Mouse (Mus musculus) midbrain, embryonic 12.5 days (tissue): ENCODE measurements around the gene Lrrc4b. TPM values are rescaled to one million over a fixed set of nuclear protein-coding genes. Genes with fewer than 3 reads are reported as not detected.

Source experiments
- ATAC-seq: fragments of 200-750 bp; cut with Nextera tagmentation; 2 replicates; pipeline ENCODE4 v1.8.0; 2017; ENCODE audit warnings: low read depth, moderate TSS enrichment, moderate library complexity; ENCODE audit not compliant: low FRiP score
- H3K27ac ChIP-seq: fragments of 300-500 bp; sonication (generic); replicated peaks from 2 replicates; pipeline ENCODE4 v1.5.1; 2016; ENCODE audit warnings: mild to moderate bottlenecking
- H3K27me3 ChIP-seq: fragments of 300-500 bp; sonication (generic); 2 replicates; pipeline ENCODE4 v1.6.1; 2016; ENCODE audit warnings: mild to moderate bottlenecking
- H3K36me3 ChIP-seq: fragments of 300-500 bp; sonication (generic); 2 replicates; pipeline ENCODE4 v1.6.1; 2016
- H3K4me1 ChIP-seq: fragments of 300-500 bp; sonication (generic); 2 replicates; pipeline ENCODE4 v1.6.1; 2016
- H3K4me2 ChIP-seq: fragments of 300-500 bp; sonication (generic); replicated peaks from 2 replicates; pipeline ENCODE4 v1.6.1; 2016; ENCODE audit warnings: mild to moderate bottlenecking, moderate library complexity
- H3K4me3 ChIP-seq: fragments of 300-500 bp; sonication (generic); 2 replicates; pipeline ENCODE4 v1.5.1; 2016; ENCODE audit warnings: mild to moderate bottlenecking
- H3K9ac ChIP-seq: fragments of 300-500 bp; sonication (generic); replicated peaks from 2 replicates; pipeline ENCODE4 v1.6.1; 2016; ENCODE audit warnings: mild to moderate bottlenecking, moderate library complexity
- H3K9me3 ChIP-seq: fragments of 300-500 bp; sonication (generic); 2 replicates; pipeline ENCODE4 v1.6.1; 2016; ENCODE audit warnings: mild to moderate bottlenecking
- WGBS: fragments of 180-500 bp; shearing (Covaris S2); methylation state at CpG from one replicate; pipeline ENCODE4 v1.1.7; 2016; 5-methylcytosine and 5-hydroxymethylcytosine counted together
- polyA plus RNA-seq: library from polyadenylated mRNA; unstranded; fragments of >200 nt; fragmentation: Nextera tagmentation; extraction: Ambion mirVana; gene quantifications from 2 replicates; pipeline ENCODE4 v1.2.1, GENCODE M21; 2016

The Lrrc4b gene
- polyA plus RNA-seq, 1 experiment from 2014 or later = 12.0 TPM

- 86% methylated on average over 1 of the region's 1 CpGs for WGBS
- H3K36me3 ChIP-seq = peaks cover 82% of the 10 kb centered on the region
Observed at GRCm38 (mm10) chr7:44456302-44456701, 27.5 kb downstream of the Lrrc4b start.

GRCm38 (mm10) chr7:44460067-44460466 lies 31.2 kb downstream of the Lrrc4b start:
- no peak for ATAC-seq
- WGBS = 80% methylated on average over 6 of the region's 6 CpGs
- Histone ChIP-seq H3K27me3 (peaks cover 29% of the 10 kb centered on the region), H3K4me2 (no peak overlapping the region), H3K4me3 (no peak overlapping the region), H3K4me1 (peaks cover 28% of the 10 kb centered on the region), H3K9ac (no peak overlapping the region), H3K36me3 (peaks cover 84% of the 10 kb centered on the region), H3K27ac (no peak overlapping the region), H3K9me3 (no peaks in the 10 kb centered on the region)

More at GRCm38 (mm10) chr7:44456302-44456701, 27.5 kb downstream of the Lrrc4b start:
- no peak overlapping the region for H3K4me3 ChIP-seq
- no peak overlapping the region for H3K27ac ChIP-seq
- ATAC-seq = no peak
- peaks cover 19% of the 10 kb centered on the region; the same call in 1 of the 2 replicates for H3K4me1 ChIP-seq
- H3K9me3 ChIP-seq = no peaks in the 10 kb centered on the region
- no peak overlapping the region for H3K9ac ChIP-seq
- H3K27me3 ChIP-seq = peaks cover 13% of the 10 kb centered on the region
- H3K4me2 ChIP-seq = no peak overlapping the region

GRCm38 (mm10) chr7:44460767-44461502 lies 32.1 kb downstream of the Lrrc4b start:
- peaks cover 29% of the 10 kb centered on the region for H3K27me3 ChIP-seq
- no peak overlapping the region for H3K9ac ChIP-seq
- peaks cover 34% of the 10 kb centered on the region for H3K4me1 ChIP-seq
- 82% methylated on average over 31 of the region's 31 CpGs for WGBS
- no peak overlapping the region for H3K4me3 ChIP-seq
- no peak overlapping the region for H3K4me2 ChIP-seq
- no peak overlapping the region for H3K27ac ChIP-seq
- no peak for ATAC-seq
- H3K36me3 ChIP-seq = peaks cover 76% of the 10 kb centered on the region
- no peaks in the 10 kb centered on the region for H3K9me3 ChIP-seq

GRCm38 (mm10) chr7:44461503-44462217 lies 32.8 kb downstream of the Lrrc4b start:
- H3K4me3 ChIP-seq = no peak overlapping the region
- H3K9ac ChIP-seq = no peak overlapping the region
- no peaks in the 10 kb centered on the region for H3K9me3 ChIP-seq
- 73% methylated on average over 57 of the region's 57 CpGs for WGBS
- no peak overlapping the region for H3K4me2 ChIP-seq
- H3K4me1 ChIP-seq = peaks cover 36% of the 10 kb centered on the region
- peaks cover 29% of the 10 kb centered on the region for H3K27me3 ChIP-seq
- H3K27ac ChIP-seq = no peak overlapping the region
- peaks cover 69% of the 10 kb centered on the region for H3K36me3 ChIP-seq
- no peak for ATAC-seq

GRCm38 (mm10) chr7:44462218-44463055 lies 33.6 kb downstream of the Lrrc4b start:
- 29% methylated on average over 76 of the region's 77 CpGs for WGBS
- peaks cover 44% of the 10 kb centered on the region for H3K4me1 ChIP-seq
- ATAC-seq = no peak
- no peak overlapping the region for H3K4me3 ChIP-seq
- H3K9me3 ChIP-seq = no peaks in the 10 kb centered on the region
- peaks cover 29% of the 10 kb centered on the region for H3K27me3 ChIP-seq
- no peak overlapping the region for H3K9ac ChIP-seq
- H3K36me3 ChIP-seq = peaks cover 61% of the 10 kb centered on the region
- no peak overlapping the region for H3K4me2 ChIP-seq
- no peak overlapping the region for H3K27ac ChIP-seq

- Histone ChIP-seq H3K36me3 (peaks cover 55% of the 10 kb centered on the region), H3K4me3 (no peak overlapping the region), H3K9ac (no peak overlapping the region), H3K27me3 (peaks cover 29% of the 10 kb centered on the region), H3K27ac (no peak overlapping the region), H3K9me3 (no peaks in the 10 kb centered on the region), H3K4me2 (no peak overlapping the region), H3K4me1 (peaks cover 44% of the 10 kb centered on the region)
- no peak for ATAC-seq
- WGBS = 45% methylated on average over 8 of the region's 8 CpGs
Observed at GRCm38 (mm10) chr7:44463056-44463425, 34.2 kb downstream of the Lrrc4b start.

- H3K4me2 ChIP-seq = no peak overlapping the region
Observed at GRCm38 (mm10) chr7:44463556-44464225, 34.9 kb downstream of the Lrrc4b start.

GRCm38 (mm10) chr7:44464511-44464910 lies 35.7 kb downstream of the Lrrc4b start:
- Histone ChIP-seq H3K4me1 (peaks cover 55% of the 10 kb centered on the region), H3K4me2 (peak overlapping the region; percentile 6; the same call in 1 of the 2 replicates), H3K9me3 (no peaks in the 10 kb centered on the region), H3K9ac (0 out of 2 replicates have a peak overlapping the region, but pooled peaks have one; percentile 12), H3K27me3 (peaks cover 29% of the 10 kb centered on the region), H3K4me3 (no peak overlapping the region), H3K27ac (peak overlapping the region; percentile 89), H3K36me3 (peaks cover 41% of the 10 kb centered on the region)
- WGBS = 15% methylated on average over 4 of the region's 4 CpGs
- no peak for ATAC-seq

More at GRCm38 (mm10) chr7:44463556-44464225, 34.9 kb downstream of the Lrrc4b start:
- Histone ChIP-seq H3K27me3 (peaks cover 29% of the 10 kb centered on the region), H3K4me3 (no peak overlapping the region), H3K36me3 (peaks cover 48% of the 10 kb centered on the region), H3K27ac (peak overlapping the region; percentile 89), H3K9ac (no peak overlapping the region), H3K4me1 (peaks cover 49% of the 10 kb centered on the region), H3K9me3 (no peaks in the 10 kb centered on the region)
- WGBS = 92% methylated on average over 10 of the region's 10 CpGs
- no peak for ATAC-seq

- Histone ChIP-seq H3K4me3 (no peak within 1 kb of the TSS), H3K4me1 (peaks cover 57% of the 10 kb centered on the region), H3K27ac (peak within 1 kb of the TSS; percentile 89), H3K9me3 (no peaks in the 10 kb centered on the region), H3K4me2 (peak within 1 kb of the TSS; percentile 6; the same call in 1 of the 2 replicates), H3K36me3 (peaks cover 36% of the 10 kb centered on the region), H3K9ac (peak within 1 kb of the TSS; percentile 12; the same call in 1 of the 2 replicates), H3K27me3 (peaks cover 26% of the 10 kb centered on the region)
- 50% methylated on average over 2 of the region's 2 CpGs for WGBS
- ATAC-seq = no peak
Observed at GRCm38 (mm10) chr7:44465111-44465510, 36.3 kb downstream of the Lrrc4b start, which contains the start of gene Aspdh. TSS of gene Aspdh (plus strand) at chr7:44465391.

GRCm38 (mm10) chr7:44466006-44466887 lies 37.4 kb downstream of the Lrrc4b start:
- H3K9me3 ChIP-seq = no peaks in the 10 kb centered on the region
- peaks cover 27% of the 10 kb centered on the region for H3K36me3 ChIP-seq
- H3K4me1 ChIP-seq = peaks cover 57% of the 10 kb centered on the region
- peak overlapping the region; percentile 89 for H3K27ac ChIP-seq
- H3K4me3 ChIP-seq = no peak overlapping the region
- H3K27me3 ChIP-seq = peaks cover 16% of the 10 kb centered on the region
- WGBS = 79% methylated on average over 10 of the region's 10 CpGs
- no peak overlapping the region for H3K4me2 ChIP-seq
- no peak for ATAC-seq
- no peak overlapping the region; the same call in 1 of the 2 replicates for H3K9ac ChIP-seq
